Comparison of ENCODE assay signal across 13 mouse cellular contexts in genomic region chr3:39637924-39638323, GRCm38 (mm10).
A peak's percentile ranks its signal among the peaks of the same experiment; 100 is the strongest.
DNase-seq lines count a peak whose midpoint lies in the region; ATAC-seq and TF ChIP-seq lines count a peak whose summit lies in the region.
"Had no signal": no experiment of that assay in that cellular context is flagged by ENCODE, and none has a peak within 500 bp of the region (broad histone marks: within the 10 kb centered on the region; RNA-seq: fewer than 3 reads in every experiment).

No protein-coding gene starts in this region.

- no peak overlapping the region for H3K4me2 ChIP-seq in forebrain, embryonic 13.5 days
- no peak overlapping the region for H3K4me2 ChIP-seq in forebrain, embryonic 11.5 days (ENCODE audit: low read depth, low read length, severe bottlenecking)
- no peak overlapping the region for H3K4me2 ChIP-seq in kidney, embryonic 16.5 days (replicated peaks; ENCODE audit: low read depth, low read length)
- H3K4me2 ChIP-seq in midbrain, postnatal 0 days (ENCODE audit: low read depth, low read length, poor library complexity, severe bottlenecking): no peak overlapping the region
- no peak overlapping the region for H3K4me2 ChIP-seq in midbrain, embryonic 11.5 days
- H3K4me2 ChIP-seq in neural tube, embryonic 15.5 days: no peak overlapping the region
- H3K4me2 ChIP-seq: heart, embryonic 13.5 days had no signal

- peak; percentile 77 for ATAC-seq in forebrain, embryonic 13.5 days
- no peak for ATAC-seq in forebrain, embryonic 11.5 days (replicated peaks; ENCODE audit: low FRiP score)
- no peak for ATAC-seq in kidney, embryonic 16.5 days (ENCODE audit: low FRiP score, low TSS enrichment)
- ATAC-seq in midbrain, postnatal 0 days (ENCODE audit: low FRiP score): no peak
- ATAC-seq in midbrain, embryonic 11.5 days (ENCODE audit: low FRiP score): no peak
- ATAC-seq in neural tube, embryonic 15.5 days (ENCODE audit: low FRiP score): peak; percentile 87

- no peaks in the 10 kb centered on the region for H3K27me3 ChIP-seq in forebrain, embryonic 13.5 days
- no peaks in the 10 kb centered on the region for H3K27me3 ChIP-seq in forebrain, embryonic 11.5 days (ENCODE audit: control insufficient read depth, insufficient read depth, low read length)
- H3K27me3 ChIP-seq in kidney, embryonic 16.5 days (ENCODE audit: insufficient read depth, low read length): no peaks in the 10 kb centered on the region
- H3K27me3 ChIP-seq in midbrain, postnatal 0 days (ENCODE audit: insufficient read depth, low read length): no peaks in the 10 kb centered on the region
- H3K27me3 ChIP-seq in midbrain, embryonic 11.5 days (ENCODE audit: control insufficient read depth, insufficient read depth, low read length): no peaks in the 10 kb centered on the region
- H3K27me3 ChIP-seq in neural tube, embryonic 15.5 days (replicated peaks): no peaks in the 10 kb centered on the region
- H3K27me3 ChIP-seq: heart, embryonic 13.5 days had no signal

- no peak overlapping the region for H3K9ac ChIP-seq in forebrain, embryonic 13.5 days
- H3K9ac ChIP-seq in forebrain, embryonic 11.5 days (ENCODE audit: low read length): no peak overlapping the region
- no peak overlapping the region for H3K9ac ChIP-seq in kidney, embryonic 16.5 days (replicated peaks; ENCODE audit: low read length)
- no peak overlapping the region for H3K9ac ChIP-seq in midbrain, postnatal 0 days (replicated peaks; ENCODE audit: low read length, poor library complexity, severe bottlenecking)
- H3K9ac ChIP-seq in midbrain, embryonic 11.5 days (ENCODE audit: low read length): no peak overlapping the region
- no peak overlapping the region for H3K9ac ChIP-seq in neural tube, embryonic 15.5 days (replicated peaks)
- H3K9ac ChIP-seq: heart, embryonic 13.5 days had no signal

- H3K27ac ChIP-seq in forebrain, embryonic 13.5 days: no peak overlapping the region
- H3K27ac ChIP-seq in forebrain, embryonic 11.5 days (ENCODE audit: low read depth, low read length): no peak overlapping the region
- H3K27ac ChIP-seq in kidney, embryonic 16.5 days (ENCODE audit: low read length): no peak overlapping the region
- H3K27ac ChIP-seq in midbrain, postnatal 0 days (ENCODE audit: low read depth, low read length): no peak overlapping the region
- no peak overlapping the region for H3K27ac ChIP-seq in midbrain, embryonic 11.5 days (ENCODE audit: low read depth, low read length)
- peak overlapping the region; percentile 60 for H3K27ac ChIP-seq in neural tube, embryonic 15.5 days (replicated peaks)
- H3K27ac ChIP-seq: heart, embryonic 13.5 days had no signal

- H3K4me1 ChIP-seq in forebrain, embryonic 13.5 days: no peaks in the 10 kb centered on the region
- no peaks in the 10 kb centered on the region for H3K4me1 ChIP-seq in forebrain, embryonic 11.5 days (replicated peaks; ENCODE audit: control insufficient read depth, insufficient read depth, low read length)
- no peaks in the 10 kb centered on the region for H3K4me1 ChIP-seq in kidney, embryonic 16.5 days (ENCODE audit: insufficient read depth, low read length)
- H3K4me1 ChIP-seq in midbrain, postnatal 0 days (ENCODE audit: insufficient read depth, low read length): no peaks in the 10 kb centered on the region
- no peaks in the 10 kb centered on the region for H3K4me1 ChIP-seq in midbrain, embryonic 11.5 days (ENCODE audit: control insufficient read depth, insufficient read depth, low read length)
- H3K4me1 ChIP-seq in neural tube, embryonic 15.5 days: peaks cover 6% of the 10 kb centered on the region; the same call in 1 of the 2 replicates
- H3K4me1 ChIP-seq: heart, embryonic 13.5 days had no signal

- H3K4me3 ChIP-seq in forebrain, embryonic 13.5 days: no peak overlapping the region
- no peak overlapping the region for H3K4me3 ChIP-seq in forebrain, embryonic 11.5 days (ENCODE audit: low read depth, low read length)
- no peak overlapping the region for H3K4me3 ChIP-seq in kidney, embryonic 16.5 days (ENCODE audit: low read length)
- no peak overlapping the region for H3K4me3 ChIP-seq in midbrain, postnatal 0 days (ENCODE audit: low read depth, low read length)
- H3K4me3 ChIP-seq in midbrain, embryonic 11.5 days (ENCODE audit: low read depth, low read length): no peak overlapping the region
- no peak overlapping the region for H3K4me3 ChIP-seq in neural tube, embryonic 15.5 days (replicated peaks)
- H3K4me3 ChIP-seq: heart, embryonic 13.5 days had no signal

- no peaks in the 10 kb centered on the region for H3K36me3 ChIP-seq in forebrain, embryonic 13.5 days (ENCODE audit: poor library complexity, severe bottlenecking)
- no peaks in the 10 kb centered on the region for H3K36me3 ChIP-seq in forebrain, embryonic 11.5 days (ENCODE audit: control insufficient read depth, insufficient read depth, low read length)
- no peaks in the 10 kb centered on the region for H3K36me3 ChIP-seq in kidney, embryonic 16.5 days (ENCODE audit: insufficient read depth, low read length)
- H3K36me3 ChIP-seq in midbrain, postnatal 0 days (ENCODE audit: insufficient read depth, low read length): no peaks in the 10 kb centered on the region
- no peaks in the 10 kb centered on the region for H3K36me3 ChIP-seq in midbrain, embryonic 11.5 days (ENCODE audit: control insufficient read depth, insufficient read depth, low read length)
- no peaks in the 10 kb centered on the region for H3K36me3 ChIP-seq in neural tube, embryonic 15.5 days
- H3K36me3 ChIP-seq: heart, embryonic 13.5 days had no signal

- no peak for DNase-seq in forebrain, embryonic 11.5 days (ENCODE audit: low spot score)
- DNase-seq in kidney, postnatal 10 days: peak; percentile 11
- peak; percentile 39 for DNase-seq in midbrain, postnatal 0 days (ENCODE audit: low spot score)
- DNase-seq in midbrain, embryonic 11.5 days (ENCODE audit: low spot score, missing footprints): no peak
- DNase-seq in cerebellum, postnatal 4 days (ENCODE audit: low spot score in 2 of 2): no peak
- DNase-seq: adrenal gland, postnatal 14 days; cerebellum, adult 9-10 months; layer of hippocampus, postnatal 36 days; thymus, postnatal 4 days had no signal

- no peaks in the 10 kb centered on the region for H3K9me3 ChIP-seq in forebrain, embryonic 13.5 days (replicated peaks)
- H3K9me3 ChIP-seq in forebrain, embryonic 11.5 days (ENCODE audit: control insufficient read depth, low read length): no peaks in the 10 kb centered on the region
- no peaks in the 10 kb centered on the region for H3K9me3 ChIP-seq in kidney, embryonic 16.5 days (ENCODE audit: low read length)
- H3K9me3 ChIP-seq in midbrain, postnatal 0 days (ENCODE audit: low read length): no peaks in the 10 kb centered on the region
- H3K9me3 ChIP-seq in midbrain, embryonic 11.5 days (ENCODE audit: control insufficient read depth, low read length): no peaks in the 10 kb centered on the region
- no peaks in the 10 kb centered on the region for H3K9me3 ChIP-seq in neural tube, embryonic 15.5 days (replicated peaks)
- H3K9me3 ChIP-seq: heart, embryonic 13.5 days had no signal

- WGBS in forebrain, embryonic 13.5 days: 75% methylated on average over 5 of the region's 5 CpGs
- WGBS in forebrain, embryonic 11.5 days: 91% methylated on average over 5 of the region's 5 CpGs
- WGBS in kidney, embryonic 16.5 days: 42% methylated on average over 5 of the region's 5 CpGs
- 77% methylated on average over 5 of the region's 5 CpGs for WGBS in midbrain, postnatal 0 days
- 80% methylated on average over 5 of the region's 5 CpGs for WGBS in midbrain, embryonic 11.5 days
- 47% methylated on average over 5 of the region's 5 CpGs for WGBS in neural tube, embryonic 15.5 days

- TF ChIP-seq CTCF in midbrain, postnatal 0 days (IDR thresholded peaks at IDR 0.05): no peak

Comparison
In these comparisons a context has a peak if more than half of its experiments do, and no peak if none do; other contexts are left out.
1. ATAC-seq: peak in forebrain, embryonic 13.5 days (single experiment) and neural tube, embryonic 15.5 days (single experiment); none in forebrain, embryonic 11.5 days (single experiment), kidney, embryonic 16.5 days (single experiment), midbrain, postnatal 0 days (single experiment) and midbrain, embryonic 11.5 days (single experiment).
2. DNase-seq: peak in kidney, postnatal 10 days (single experiment) and midbrain, postnatal 0 days (single experiment); none in forebrain, embryonic 11.5 days (single experiment), midbrain, embryonic 11.5 days (single experiment) and cerebellum, postnatal 4 days (0 of 2).